Mouse (Mus musculus): Measurements from ENCODE around the gene Stx5a.

- no peak for TF ChIP-seq CTCF (IDR thresholded peaks at IDR 0.05; ENCODE audit: control insufficient read depth, insufficient read depth, low read length)
- TF ChIP-seq POLR2A (IDR thresholded peaks at IDR 0.05; ENCODE audit: borderline replicate concordance, control insufficient read depth, low read depth, low read length): no peak
Observed at GRCm38 (mm10) chr19:8691871-8692539, 49.2 kb upstream of the Stx5a start.

Data from bone marrow, adult 2 months (tissue).